Mouse (Mus musculus) ES-Bruce4 (cell line): ENCODE data around the gene Grasp.

Experiments
- CTCF ChIP-seq: IDR thresholded peaks from one replicate; pipeline ENCODE4 v1.8.1; 2011; ENCODE audit warnings: low read depth, low read length
- POLR2A ChIP-seq: IDR thresholded peaks from one replicate; pipeline ENCODE4 v1.8.1; 2011; ENCODE audit warnings: low read length; ENCODE audit not compliant: insufficient read depth

- TF ChIP-seq POLR2A (no peak), CTCF (no peak)
Measured at GRCm38 (mm10) chr15:101262502-101262901, 38.5 kb downstream of the Grasp start.
